Mouse (Mus musculus) lung, postnatal 14 days (tissue): ENCODE data around the gene Ncs1.

Source experiments
- DNase-seq: peaks from one replicate; pipeline ENCODE4 v3.0.0; 2021

The Ncs1 gene

DNA sequence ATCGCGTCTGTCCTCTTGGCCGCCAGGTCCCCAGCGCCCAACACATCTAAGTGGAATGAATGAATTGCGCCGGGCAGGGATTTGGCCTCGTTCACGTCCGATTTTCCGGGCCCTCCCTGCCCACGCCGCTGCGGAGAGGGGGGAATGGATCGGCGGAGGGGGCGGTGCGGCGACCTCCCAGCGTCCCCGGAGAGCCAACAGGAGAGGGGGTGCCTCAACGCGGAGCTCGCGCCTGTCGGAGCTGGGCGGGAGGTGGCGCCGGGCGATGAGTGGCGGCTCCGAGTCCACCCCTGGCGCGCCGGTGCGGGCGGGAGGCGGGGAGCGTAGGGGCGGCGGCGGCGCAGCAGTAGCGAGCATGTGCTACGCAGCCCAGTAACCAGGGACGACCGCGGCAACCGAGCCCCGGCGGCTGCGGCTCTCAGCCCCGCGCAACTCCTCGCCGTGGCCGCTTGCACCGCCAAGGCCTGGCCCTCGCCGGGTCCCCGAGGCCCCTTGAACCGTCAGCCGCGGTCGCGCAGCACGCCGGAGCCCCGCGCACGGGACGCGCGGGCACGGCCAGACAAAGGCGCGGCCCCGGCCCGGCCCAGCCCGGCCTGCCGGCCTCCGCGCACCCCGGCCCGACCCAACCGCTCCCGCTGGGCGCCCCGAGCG is at the start of gene Ncs1:
Ncs1 (plus strand) TSS at position 333 of the 651 bp plus-strand sequence.
- peak; percentile 66 for DNase-seq

DNA sequence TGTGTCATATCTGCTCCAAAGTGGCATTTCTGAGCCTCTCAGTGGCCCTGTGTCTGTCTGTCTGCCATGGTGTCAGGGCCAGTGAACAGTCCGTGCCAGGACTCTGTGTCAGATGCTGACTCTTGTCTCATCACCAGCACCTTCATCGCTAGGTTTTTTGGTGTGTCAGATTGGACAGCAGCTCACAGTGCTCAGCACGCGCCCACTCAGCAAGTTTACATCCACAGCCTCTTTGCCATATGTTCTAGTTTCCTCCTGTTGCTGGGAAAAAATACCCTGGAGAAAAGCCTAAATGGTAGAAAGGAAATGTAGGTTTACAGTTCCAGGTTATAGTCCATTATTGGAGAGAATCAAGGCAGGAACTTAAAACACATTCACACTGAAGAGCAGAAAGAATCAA is 47.0 kb upstream of the Ncs1 start:
- DNase-seq: no peak

DNA sequence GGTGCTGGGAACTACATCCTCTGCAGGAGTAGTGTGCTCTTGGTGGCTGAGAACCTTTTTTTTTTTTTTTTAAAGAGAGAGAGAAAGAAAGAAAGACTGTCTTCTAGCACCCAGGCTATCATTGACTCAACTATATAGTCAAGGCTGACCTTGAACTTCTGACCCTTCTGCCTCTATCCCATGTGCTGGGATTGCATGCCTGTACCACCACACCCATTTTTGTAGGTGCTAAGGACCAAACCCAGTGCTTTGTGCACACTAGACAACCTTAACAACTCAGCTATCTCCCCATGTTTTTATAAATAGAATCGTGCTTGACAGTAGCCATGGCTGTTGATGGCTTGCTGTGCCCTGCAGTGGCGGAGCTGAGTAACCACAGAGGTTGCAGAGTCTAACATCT is 45.6 kb upstream of the Ncs1 start:
- DNase-seq: no peak

DNA sequence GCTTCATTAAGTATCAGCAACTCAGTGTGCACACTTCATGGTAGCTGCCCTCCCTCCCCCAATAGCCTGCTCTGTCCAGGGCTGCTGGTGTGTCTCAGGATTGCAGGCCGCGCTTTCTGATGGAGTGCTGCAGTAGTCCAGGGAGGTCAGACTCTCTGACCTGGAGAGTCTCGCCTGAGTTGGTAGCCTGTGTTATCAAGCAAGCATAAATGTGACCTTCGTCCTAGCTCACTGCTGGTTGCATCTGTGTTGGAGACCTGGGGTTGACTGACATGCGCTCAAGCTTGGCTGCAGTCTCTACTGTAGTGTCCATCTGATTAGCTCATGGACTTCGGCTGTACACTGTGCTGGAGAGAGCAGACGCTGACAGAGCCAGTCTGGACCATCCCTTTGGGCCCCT is 43.8 kb upstream of the Ncs1 start:
- no peak for DNase-seq

DNA sequence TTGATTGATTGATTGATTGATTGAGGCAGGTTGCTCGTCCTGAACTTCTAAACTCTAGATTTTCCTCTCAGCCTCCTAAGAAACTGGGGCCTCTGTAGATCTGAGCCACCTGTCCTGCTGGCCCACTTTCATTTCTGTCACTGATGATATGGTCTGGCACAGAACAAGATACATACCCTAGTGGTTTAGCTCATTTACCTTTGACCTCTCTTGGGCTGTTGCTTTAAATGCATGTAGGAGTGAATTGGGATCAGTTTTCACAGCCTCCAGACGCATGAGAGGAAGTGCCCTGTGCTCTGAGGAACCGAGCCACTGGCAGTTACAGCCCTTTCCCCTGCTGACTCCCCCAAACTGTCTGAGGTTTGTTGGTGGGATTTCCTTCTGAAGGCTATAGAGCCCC is 43.3 kb upstream of the Ncs1 start:
- DNase-seq: no peak

DNA sequence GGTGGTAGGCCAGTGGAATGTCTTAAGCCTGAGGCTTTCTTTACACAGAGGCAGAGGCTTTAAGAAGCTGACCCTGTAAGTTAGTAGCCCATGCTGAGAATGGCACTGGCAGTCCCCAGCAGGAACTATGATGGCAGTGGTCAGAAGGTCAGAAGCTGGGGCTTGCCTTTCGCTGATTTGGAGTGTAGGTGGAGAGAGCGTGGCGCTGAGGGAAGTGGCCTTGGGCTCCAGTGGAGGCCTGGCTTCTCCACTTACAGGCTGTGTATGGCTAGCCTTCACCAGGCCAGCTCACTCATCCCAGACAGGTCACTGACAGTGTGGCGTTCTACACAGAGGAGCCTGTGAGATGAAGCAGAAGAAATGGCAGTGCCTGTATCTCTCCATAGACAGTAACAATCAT is 42.7 kb upstream of the Ncs1 start:
- DNase-seq: no peak

DNA sequence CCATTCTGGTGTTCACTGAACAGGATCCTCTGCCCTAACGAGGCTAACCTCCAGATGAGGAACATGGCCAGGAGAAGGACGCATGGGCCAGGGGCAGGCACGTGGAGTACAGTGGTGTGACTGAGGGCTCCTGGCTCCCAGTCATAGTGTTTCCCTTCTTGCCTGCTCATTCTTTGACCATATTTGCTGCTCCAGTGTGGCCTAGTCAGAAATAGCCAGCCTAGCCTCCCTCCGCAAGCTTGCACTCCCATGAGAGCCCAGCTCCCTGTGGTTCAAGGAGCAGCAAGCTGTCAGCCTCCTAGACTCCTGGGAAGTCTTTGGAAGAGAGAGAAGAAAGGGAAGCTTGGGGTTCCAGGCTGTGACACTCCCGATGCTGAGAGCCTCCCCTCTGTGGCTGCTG is 40.9 kb upstream of the Ncs1 start:
- no peak for DNase-seq

DNA sequence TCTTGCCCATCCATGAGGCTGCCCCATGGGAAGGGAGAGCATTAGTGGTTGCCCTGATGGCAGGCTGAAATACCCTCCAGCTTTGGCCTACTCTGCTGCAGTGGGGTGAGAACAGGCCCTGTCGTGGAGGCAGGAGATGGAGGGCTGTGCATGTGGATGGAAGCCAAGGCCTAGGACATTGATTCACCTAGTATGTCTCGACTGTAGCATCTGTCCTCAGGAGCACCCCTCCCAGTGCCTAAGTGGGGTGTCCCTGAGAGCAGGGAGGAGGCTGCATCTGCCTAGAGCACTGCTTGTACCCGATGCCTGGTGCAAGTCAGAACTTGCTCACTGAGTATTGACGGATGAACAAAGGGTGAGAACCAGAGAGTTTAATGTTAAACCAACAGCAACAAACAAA is 39.4 kb upstream of the Ncs1 start:
- DNase-seq: no peak

DNA sequence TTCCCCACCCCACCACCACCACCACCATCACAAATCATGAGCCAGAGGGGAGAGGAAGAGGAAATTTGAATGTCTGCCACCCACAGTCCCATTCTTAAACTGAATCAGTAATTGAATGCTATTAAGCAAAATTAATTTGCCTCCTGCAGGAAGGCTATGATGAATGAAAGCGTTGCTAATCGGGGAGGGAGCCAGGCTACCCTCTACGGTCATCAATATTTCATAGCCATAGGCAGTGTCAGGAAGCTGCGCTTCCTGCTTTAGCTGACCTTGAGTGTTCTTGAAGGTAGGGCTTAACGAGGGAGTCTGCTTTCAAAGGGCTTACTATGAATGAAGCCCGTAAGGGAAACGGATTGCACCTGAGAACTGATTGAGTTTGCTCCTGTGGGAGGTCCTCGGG is 38.7 kb upstream of the Ncs1 start:
- DNase-seq: no peak

DNA sequence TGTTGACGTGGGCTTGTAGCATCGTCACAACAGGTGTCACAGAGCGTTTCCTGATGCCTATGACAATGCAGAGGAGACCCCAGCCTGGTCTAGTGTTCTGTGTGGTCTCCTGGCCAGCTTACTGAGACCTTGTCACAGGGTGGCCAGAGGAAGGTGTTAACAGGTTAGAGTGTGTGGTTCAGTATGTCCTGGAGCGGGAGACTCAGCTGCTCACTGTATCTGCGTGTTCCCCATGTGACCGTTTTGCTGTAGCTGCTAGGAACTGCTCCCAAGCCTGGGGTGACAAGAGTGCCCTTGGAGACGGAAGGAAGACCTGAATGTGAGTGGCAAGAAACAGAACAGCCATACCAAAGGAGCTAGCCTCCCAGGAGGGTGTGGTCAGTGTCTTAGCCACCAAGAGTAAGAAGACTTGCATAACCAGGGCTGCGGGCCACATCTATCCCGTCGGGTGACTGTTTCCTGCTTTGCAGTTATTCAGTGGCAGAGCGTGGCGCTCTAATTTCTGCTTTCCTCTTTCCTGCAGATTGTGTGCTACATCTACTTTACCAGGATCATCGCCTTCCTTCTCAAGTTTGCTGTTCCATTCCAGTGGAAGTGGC is 37.0 kb upstream of the Ncs1 start:
- no peak for DNase-seq

DNA sequence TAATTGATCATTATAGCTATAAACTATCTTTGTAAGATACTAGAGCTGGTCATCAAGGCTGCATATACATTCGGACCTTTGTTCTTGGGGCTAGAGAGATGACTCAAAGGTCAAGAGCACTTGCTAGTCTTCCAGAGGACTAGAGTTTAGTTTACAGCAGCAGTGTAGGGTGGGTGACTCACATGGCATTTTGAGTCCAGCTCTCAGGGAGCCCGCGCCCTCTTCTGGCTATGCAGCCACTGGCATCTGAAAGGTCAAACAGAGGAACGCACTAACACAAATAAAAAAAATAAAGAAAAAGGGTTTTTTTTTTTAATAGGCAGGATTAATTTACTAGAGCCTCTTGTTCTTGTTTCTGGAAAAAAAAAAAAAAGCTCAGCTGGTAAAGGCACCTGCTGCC is 36.1 kb upstream of the Ncs1 start:
- peak; percentile 25 for DNase-seq

DNA sequence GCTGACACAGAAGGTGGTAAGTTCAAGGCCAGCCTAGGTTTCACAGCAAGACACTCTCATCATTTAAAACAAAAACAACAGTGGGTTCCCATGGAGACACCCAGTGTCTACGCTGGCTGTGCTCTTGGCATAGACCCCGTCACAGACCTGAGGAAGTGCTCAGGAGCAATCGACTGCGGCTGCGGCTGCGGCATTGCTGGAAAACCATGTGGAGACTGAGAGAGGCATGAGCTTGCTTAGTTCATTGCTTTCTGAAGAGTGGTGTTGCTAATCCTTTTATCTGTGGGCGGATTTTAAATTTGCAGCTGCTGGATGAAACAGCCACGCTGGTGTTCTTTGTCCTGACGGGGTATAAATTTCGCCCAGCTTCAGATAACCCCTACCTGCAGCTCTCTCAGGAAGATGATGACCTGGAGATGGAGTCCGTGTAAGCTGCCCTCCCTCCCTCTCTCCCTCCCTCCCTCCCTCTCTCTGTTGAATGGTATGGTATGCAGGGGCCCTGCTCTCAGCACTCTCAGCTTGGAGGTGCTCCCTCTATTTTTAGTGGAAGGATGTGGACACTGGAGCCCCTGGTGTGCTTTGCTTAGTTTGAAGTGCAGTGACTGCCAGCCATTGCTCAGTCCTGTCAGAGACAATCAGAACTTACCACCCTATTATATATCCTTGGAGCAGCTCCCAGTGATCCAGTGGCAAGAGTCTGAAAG is 35.3 kb upstream of the Ncs1 start:
- no peak for DNase-seq

DNA sequence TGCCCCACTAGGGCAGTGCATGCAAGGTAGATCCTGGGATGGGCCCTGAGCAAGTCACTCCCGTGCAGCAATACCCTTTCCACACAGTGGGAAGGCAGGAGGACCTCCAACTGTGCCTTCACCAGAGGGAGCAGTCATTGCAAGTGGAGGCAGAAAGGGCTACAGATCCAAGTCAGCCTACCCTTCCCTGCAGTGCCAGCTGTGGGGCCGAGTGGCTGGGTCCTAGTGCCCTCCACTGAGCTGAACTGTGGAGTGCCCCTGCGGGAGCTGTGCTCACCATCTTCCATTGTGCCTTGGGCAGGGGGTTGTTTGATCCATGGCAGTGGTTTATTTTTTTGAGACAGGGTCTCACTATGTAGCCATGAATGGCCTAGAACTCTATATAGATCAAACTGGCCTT is 34.4 kb upstream of the Ncs1 start:
- DNase-seq: no peak

DNA sequence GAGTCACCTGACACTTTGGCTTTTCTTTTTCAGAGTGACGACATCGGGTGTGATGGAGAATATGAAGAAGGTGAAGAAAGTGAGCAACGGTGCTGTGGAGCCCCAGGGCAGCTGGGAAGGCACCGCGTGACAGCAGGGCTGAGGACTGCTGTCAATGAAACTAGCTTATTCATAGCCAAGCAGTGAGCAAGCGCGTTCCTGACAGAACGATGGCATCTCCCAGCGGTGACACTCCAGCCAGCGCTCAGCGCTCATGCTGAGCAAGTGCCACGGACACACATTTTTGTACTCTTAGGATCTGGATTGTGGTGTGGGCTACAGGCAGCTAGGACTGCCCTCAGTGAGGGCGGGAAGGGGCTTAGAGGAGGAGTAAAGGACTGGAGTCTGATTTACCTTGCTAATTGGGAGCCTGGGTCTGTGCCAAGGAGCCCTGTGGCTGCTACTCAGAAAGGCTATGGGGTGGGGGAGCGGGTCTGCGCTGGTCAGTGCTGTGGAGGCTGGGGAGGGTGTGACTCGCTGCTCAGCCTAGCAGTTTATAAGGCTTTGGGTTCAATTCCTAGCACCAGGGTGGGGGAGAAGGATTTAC is 31.3 kb upstream of the Ncs1 start:
- no peak for DNase-seq

DNA sequence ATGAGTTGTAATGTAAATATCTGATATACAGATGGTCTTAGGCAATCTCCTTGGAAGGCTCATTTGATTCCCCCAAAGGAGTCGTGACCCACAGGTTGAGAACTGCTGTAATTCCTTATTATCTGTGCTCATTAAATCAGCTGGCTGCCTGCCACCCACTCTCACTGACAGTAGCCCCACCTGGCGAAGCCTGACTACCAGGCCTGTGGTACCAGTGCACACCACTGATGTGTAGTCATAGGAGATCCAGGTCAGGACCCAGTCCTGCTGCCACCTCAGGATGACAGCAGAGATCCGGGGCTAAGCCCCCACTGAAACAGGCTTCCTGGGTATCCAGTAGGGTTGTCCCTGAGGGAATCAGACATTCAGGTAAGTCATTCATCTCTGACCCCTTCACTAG is 27.0 kb upstream of the Ncs1 start:
- no peak for DNase-seq

DNA sequence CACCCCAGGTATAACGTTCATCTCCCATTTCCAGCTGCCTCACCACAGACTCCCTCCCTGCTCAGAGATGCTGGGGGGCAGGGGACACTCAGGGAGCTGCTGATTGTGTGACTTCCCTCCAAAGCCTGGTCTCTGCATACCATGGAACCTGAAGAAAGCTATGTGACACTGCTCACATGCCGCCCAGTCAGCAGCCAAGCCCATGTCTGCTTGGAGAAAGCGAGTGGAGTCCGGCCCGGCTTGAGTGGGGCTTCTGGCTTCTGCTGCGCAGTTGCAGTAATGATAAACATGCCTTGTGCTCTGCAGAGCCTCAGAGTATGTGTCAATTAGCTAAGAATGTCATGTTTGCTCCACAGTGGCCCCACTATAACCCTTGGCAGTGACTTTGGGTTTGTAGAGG is 26.2 kb upstream of the Ncs1 start:
- no peak for DNase-seq

DNA sequence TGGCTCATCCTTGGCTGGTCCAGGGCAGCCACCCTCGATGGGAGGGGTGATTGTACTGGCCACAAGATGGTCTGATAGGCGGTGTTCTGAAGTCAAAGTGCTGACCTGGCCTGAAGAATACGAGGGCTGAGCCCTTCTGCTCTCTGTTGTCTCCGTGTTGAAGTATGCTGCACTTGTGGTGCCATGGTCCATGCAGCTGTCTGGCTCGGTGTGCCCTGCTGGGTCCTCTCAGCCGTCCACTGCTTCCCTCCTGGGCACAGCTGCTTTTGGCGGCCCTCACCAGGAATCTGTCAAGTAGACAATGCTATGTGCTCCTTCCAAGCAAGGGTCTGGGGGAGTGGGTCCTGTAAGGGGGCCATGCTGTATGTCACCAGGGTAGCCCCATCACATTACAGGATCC is 24.8 kb upstream of the Ncs1 start:
- no peak for DNase-seq

DNA sequence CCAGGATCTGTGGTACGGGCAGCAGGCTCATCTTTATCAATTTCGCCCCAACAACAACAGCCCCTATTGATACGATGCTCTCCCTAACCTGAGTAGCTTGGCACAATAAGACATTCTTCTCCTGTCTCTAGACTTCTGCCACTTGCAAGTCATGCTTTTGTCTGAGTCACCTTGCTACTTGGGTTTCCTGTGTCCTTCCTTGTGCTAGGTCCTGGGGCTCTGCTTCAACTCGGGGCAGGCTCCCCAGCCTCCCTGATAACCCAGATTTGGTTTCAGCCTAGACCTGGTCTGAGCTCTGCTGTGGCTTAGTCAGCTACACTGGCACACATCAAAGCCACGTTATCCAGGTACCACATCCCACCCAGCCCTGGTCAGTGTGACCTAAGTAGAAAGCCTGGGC is 24.0 kb upstream of the Ncs1 start:
- no peak for DNase-seq

DNA sequence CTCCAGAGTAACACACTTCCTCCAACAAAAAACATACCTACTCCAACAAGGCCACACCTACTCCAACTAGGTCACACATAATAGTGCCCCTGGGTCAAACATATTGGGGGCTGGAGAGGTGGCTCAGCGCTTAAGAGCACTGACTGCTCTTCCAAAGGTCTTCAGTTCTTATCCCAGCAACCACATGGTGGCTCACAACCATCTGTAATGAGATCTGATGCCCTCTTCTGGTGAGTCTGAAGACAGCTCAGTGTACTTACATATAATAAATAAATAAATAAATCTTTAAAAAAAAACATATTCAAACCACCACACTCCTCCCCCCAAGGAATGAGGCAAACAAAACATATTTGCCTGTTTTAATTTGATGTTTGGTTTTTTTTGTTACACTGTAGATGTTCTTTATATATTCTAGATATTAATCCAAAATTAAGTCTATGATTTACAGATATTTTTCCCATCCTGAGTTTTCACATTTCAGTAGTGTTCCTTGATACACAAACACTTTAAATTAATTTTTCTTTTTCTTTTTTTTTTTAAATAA is 16.8 kb upstream of the Ncs1 start:
- DNase-seq: no peak

DNA sequence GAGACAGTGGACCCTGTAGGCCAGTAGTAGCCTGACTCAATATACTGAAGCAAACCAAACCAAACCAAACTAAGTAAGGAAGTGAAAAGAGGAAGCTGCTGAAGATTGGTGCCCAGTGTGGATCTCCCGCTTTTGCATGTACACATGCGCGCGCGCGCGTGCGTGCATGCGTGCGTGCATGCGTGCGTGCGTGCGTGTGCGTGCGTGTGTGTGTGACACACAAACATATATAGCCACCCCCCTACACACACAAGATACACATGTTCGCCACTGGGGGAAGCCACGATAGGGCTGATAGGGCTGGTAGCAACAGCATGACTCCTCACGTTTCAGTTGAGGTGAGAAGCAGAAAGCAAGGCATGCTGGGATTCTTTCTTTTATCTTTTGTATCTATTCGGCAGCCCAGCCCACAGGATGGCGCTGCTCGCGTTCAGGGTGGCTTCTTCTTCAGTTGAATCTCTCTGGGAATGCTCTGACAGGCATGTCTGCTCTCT is 6.4 kb upstream of the Ncs1 start:
- DNase-seq: no peak

DNA sequence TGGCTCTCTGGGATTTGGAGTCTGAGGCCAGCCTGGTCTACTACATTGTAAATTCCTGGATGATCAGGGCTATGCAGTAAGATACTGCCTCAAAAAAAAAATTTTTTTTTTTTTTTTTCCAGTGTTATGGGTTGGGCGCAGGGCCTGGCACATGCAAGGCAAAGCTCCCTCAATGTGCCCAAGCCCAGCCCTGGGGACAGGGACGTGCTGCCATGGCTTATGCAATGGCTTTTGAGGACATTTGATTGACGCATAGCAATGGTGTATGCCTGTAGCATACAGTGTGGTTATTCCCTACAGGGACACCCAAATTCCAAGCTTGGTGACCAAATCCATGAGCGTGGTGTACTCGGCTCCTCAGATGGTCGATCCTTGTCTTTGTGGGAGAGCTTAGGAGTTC is 5.8 kb upstream of the Ncs1 start:
- DNase-seq: no peak

DNA sequence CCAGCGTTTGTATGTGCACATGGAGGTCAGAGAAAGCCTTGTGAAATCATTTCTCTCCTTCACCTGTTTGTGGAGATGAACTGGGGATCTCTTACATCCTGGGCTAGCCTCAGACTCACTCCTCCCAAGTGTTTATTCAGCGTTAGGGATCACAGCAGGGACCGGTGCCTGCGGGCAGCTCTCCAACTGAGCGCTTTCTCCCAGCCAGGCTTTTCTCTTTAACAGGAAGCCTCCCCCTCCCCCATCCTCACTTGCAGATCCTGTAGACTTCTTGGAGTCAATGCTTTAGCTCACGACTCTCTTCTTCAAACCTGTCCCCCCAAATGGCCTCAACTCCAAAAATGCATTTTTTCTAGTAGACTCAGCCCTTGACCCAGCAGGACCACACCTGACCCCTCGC is 4.0 kb upstream of the Ncs1 start:
- DNase-seq: no peak

DNA sequence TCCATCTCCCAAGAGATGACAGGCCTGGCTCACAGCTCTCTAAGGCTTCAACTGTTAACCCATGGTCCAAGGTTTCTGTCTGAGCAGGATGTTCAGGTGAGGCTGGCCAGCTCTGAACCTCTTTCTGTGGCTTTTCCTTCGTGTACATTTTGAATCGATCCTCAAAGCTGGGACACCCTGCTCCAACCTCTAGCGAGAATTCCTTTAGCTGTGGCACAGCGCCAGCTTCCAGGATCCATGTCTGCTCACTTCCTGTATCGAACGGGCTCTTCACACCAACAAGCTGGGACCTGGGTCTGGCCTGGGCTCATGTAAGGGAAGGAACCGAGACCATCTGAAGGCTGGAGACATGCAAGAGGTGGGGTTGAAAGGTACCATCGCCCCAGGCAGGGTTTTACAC is 1.4 kb upstream of the Ncs1 start:
- no peak for DNase-seq

DNA sequence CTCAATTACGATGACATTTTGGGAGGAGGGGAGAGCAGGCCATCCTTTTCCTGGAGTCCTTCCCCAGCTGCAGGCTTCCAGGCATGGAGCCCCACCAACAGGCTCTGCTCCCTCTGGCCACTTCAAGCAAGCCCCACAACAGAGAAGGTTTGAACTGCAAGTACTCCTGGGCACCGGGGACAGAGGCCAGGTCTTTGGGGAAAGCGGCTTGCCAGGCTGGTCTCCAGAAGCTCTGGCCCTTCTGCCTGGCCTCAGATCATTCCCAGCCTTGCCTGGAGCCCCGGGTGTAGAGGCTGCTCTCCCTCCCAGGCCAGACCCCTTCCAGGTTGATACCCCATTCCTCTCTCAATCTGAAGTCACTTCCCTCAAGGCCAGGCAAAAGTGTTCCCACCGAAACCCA is 572 bp upstream of the Ncs1 start:
- DNase-seq: no peak
